Mouse (Mus musculus) telencephalon, adult 2 months (tissue): ENCODE data around the gene Fancc.

ENCODE experiments used
- DNase-seq: peaks from one replicate; pipeline ENCODE4 v3.0.0-alpha.2; 2011; ENCODE audit warnings: low read depth, low spot score

Gene Fancc

DNA sequence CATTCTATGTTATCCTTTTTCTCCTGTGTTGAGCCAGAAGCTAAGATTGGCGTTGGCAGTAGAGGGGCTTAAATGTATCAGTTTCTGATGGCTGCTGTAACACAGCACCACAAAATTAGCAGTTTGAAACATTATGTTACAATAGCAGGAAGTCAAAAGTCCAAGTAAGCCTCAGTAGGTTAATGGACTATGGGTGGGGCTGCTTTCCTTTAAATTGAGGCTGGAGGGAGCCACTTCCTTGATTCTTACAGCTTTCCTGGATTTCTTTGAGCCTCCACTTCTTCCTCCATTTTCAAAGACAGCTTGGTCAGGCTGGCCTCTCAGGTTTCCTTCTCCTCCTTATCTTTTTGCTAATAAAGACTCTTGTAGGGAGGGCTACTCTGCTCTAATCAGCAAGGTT is 228.3 kb downstream of the Fancc start:
- no peak for DNase-seq

GRCm38 (mm10) chr13:63268371-63268770 is 228.7 kb downstream of the Fancc start:
- no peak for DNase-seq

DNA sequence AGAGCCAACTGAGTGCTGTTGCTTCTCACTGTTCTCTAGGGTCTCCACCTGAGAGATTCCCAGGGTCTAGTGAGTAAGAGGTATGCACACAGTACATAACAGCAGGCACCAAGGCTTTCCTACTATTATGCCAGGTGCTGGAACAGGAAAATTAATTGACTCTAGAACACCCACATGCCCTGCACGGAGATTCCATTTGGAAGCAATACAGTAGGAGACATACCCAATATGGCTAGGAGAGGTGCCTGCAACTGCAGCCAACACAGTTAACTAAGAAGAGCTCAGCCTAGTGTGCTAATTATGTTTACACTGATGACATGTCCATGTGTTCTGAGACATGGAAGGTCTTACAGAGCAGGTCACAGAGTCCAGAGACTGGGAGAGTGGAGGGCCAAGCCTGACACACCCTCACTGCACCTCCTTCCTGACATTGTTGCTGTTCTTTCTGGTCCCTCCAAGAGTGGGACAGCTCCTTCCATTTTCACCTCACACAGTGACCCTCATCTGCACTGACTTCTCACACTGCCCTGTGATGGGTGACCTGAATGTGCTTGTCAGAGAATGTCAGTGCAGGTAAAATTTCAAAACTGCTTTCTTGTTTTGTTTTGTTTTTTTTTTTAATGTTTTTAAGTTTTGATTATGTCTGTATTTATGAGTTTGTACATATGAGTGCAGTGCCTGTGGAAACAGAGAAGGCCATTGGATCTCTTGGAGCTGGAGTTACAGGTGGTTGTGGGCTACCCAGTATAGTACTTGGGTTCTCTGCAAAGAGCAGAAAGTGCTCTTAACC is 234.7 kb downstream of the Fancc start:
- DNase-seq, result no peak

- no peak for DNase-seq
Observed at GRCm38 (mm10) chr13:63261676-63262075, 235.4 kb downstream of the Fancc start.

- DNase-seq, result no peak
Observed at GRCm38 (mm10) chr13:63260753-63261631, 236.1 kb downstream of the Fancc start.

GRCm38 (mm10) chr13:63260133-63260532 is 236.9 kb downstream of the Fancc start:
- no peak for DNase-seq

DNA sequence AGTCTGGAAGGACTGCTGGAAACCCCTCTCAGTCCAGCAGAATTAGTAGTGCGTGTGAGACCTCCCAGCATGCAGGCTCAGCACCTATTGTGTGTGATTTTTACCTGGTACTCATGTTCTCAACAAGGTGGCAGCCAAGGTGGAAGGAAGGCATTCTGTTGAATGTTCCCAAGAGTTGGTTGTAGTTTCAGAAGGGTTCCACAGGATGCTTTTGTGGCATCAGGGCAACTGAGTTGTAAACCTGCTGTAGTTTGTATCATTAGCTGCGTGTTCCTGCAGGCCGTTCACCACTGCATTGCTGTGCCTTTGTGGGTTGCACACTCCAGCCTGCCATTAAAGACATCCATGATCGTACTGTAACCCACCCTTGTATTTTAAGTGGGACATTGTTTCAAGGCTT is 238.4 kb downstream of the Fancc start:
- no peak for DNase-seq

DNA sequence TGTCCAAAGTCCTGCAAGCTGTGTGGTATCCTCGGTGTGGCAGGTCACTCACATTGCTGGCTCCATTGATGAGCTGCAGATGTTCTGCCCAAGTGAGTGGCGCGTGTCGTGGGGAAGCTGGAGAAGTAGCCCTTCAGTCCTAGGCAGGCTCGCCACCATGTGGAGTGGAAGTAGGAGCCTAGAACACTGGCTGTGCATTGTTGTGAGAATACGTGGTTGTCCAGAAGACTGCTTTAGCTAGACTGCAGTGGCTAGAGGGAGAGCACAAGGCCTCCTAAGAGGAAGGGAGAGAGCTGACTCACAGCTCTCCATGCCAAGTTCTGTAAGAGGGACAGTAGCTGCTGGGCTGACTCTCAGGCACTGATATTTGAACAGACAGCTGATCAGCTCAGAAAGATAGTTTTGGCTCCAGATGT is 238.9 kb downstream of the Fancc start:
- no peak for DNase-seq

DNA sequence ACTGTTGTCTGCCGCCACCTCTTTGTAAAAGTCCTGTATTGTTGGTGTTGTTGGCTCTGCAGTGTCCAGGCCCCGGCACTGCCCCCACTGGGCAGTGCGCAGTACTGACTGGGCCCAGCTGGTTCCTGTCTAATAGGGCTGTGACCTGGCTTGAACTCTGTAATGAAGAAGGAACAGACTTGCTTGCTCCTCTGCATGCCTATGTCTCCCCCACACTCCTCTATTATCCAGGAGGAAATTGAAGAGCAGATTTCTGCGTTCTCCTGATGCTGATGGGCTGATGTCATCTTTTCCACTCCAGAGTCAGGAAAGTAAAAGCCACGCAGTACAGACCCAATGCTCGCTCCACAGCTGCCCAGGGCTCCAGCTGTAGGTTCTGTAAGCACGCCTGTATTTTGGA is 240.3 kb downstream of the Fancc start:
- DNase-seq, result no peak

DNA sequence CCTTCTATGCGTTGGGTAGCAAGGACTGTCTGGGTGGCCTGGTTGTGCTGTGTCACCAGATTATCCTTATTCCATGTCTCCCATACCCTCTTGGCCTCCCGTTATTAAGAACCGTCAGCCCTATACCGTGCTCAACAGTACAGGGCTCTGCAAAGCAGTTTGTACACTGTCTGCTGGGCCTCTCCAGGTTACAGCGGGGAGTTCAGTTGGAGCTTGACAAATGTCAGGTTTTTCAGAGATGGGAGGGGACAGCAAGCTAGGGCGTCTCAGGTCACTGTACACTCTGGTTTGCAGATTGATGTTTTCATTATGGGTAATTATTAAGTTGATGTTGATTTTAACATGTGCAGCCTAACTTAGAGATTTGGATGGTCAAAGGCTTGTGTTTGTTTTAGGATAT is 240.9 kb downstream of the Fancc start:
- no peak for DNase-seq

DNA sequence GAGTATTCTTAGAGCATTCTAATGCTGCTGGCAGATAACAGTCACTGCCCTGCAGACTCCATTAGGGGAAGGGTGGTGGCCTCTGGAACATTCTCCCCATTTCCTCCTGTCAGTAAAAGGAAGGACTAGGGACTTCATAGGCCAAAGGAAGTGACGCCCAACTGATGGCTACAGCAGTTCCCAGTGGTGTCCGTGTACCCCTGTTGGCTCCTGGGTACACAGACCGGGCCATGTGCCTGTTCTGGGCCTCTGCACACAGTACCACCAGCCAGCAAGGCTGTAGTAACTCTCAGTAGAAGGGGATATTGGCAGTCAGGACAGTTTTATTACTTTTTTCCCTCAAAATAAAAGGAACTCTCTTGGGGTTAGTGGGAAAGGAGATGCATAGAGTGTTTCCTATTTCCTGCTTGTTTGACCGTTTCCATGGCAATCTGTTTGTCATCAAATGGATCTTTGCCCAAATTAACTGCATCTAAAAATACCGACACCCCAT is 241.5 kb downstream of the Fancc start:
- DNase-seq, result no peak

- no peak for DNase-seq
Observed at GRCm38 (mm10) chr13:63253886-63254636, 243.0 kb downstream of the Fancc start.

- DNase-seq, result no peak
Observed at GRCm38 (mm10) chr13:63253147-63253546, 243.9 kb downstream of the Fancc start.

DNA sequence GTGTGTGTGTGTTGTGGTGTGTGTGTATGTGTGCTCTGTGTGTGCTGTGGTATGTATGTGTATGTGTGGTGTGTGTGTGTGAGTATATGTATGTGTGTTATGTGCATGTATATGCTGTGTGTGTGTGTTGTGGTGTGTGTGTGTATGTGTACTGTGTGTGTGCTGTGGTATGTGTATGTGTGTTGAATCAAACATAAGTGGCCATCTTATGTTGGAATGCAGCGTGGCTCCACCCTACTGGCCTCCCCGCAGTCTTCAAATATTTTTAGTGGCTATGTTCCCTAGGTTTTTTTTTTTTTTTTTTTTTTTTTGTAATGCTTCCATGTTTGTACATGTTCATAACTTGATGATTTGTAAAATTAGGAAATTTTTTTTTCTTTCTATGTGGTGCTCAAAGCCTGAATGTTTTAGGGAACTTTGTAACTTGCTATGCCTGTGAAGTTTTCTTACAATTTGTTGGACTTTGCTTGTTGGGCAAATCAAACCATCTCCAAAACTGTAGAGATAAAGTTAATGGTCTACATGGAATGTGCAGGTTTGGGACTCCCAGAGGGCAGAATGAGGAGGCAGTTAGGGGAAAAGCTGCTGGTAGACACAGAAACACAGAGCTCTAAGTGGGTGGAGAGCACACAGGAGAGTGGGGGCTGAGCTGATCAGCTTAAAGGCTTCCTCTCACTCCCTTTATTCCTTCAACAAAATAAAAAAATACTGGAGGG is 244.6 kb downstream of the Fancc start:
- no peak for DNase-seq

GRCm38 (mm10) chr13:63251118-63251889 is 245.8 kb downstream of the Fancc start:
- no peak for DNase-seq

GRCm38 (mm10) chr13:63250441-63250980 is 246.6 kb downstream of the Fancc start:
- DNase-seq, result no peak

GRCm38 (mm10) chr13:63249741-63250431 is 247.2 kb downstream of the Fancc start:
- DNase-seq, result no peak

- no peak for DNase-seq
Observed at GRCm38 (mm10) chr13:63249171-63249570, 247.9 kb downstream of the Fancc start.

DNA sequence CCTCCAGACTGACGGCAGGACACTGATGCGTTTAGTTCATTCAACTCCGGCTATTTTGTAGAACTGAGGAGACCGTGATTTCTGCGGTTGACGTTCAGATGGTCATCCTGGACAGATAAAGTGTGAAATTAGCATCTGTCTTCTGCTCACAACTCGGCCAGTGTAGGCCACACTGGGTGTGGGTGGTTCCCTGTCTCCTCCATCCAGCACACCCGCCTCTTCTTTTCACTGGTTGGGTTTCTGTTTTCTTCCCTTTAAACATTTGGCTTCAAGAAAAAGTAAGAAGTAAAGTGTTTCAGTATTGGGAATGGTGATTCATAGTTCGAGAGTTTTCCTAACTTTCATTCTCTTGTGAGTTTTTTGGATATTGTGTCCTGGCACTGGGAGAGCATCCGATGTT is 248.8 kb downstream of the Fancc start:
- peak; percentile 62 for DNase-seq

DNA sequence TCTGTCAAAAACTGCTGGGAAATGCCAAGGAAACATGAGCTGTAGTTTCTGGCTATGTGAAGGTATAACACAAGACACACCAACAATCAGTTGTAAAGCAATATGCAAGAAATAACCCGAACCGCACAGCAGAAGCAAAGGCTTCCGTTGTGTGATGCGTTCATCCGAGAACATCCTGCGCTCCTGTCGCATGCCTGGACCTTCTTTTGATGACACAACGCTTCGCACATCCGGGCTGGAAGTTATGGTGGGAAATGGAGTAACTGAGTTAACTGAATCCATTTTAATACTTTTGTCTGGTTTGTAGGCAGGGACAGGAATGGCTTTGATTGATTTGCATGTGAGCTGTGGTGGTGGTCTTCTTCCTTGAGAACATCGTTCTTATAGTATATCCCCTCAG is 249.4 kb downstream of the Fancc start:
- no peak for DNase-seq
